Mouse (Mus musculus) small intestine, adult 2 months (tissue): ENCODE results near the gene Selenof.

Experiments
- CTCF ChIP-seq: fragments of 200-500 bp; IDR thresholded peaks from 2 replicates; pipeline ENCODE4 v1.5.1; 2012; ENCODE audit warnings: low read depth, mild to moderate bottlenecking, control low read depth, inconsistent platforms, low read length, moderate library complexity, mixed read lengths; ENCODE audit not compliant: insufficient replicate concordance, insufficient read length; ENCODE audit errors: extremely low read depth
- POLR2A ChIP-seq: fragments of 200-500 bp; IDR thresholded peaks from 2 replicates; pipeline ENCODE4 v1.6.1; 2012; ENCODE audit warnings: low read depth, mild to moderate bottlenecking, control low read depth, inconsistent platforms, low read length, moderate library complexity

GRCm38 (mm10) chr3:144546490-144546889, 23.6 kb upstream of the Selenof start:
- no peak for TF ChIP-seq POLR2A
- no peak for TF ChIP-seq CTCF
